Mouse (Mus musculus): ENCODE results near the gene Rnf39. TPM values are rescaled to one million over a fixed set of nuclear protein-coding genes. Genes with fewer than 3 reads are reported as not detected.

Gene Rnf39
- polyA plus RNA-seq, 1 experiment, result 0.36 TPM

DNA sequence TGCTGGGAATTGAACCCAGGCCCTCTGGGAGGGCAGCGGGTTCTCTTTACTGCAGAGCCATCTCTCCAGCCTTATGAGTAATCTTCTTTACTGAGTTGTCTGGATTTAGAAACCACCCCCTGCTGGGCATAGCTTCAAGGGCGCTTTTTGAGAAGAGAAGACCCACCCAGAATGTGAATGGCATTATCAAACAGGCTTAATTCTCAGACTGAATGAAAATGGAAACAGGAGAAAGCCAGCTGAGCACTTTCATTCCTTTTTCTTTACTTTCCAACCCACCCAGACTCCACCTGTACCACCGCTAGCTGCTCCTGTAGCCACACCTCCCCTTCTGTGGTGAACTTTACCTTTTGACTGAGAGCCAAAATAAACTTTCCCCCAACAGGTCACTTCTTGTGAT is 52.7 kb downstream of the Rnf39 start:
- DNase-seq, result peak; percentile 26
- Histone ChIP-seq H3K4me3 (ENCODE audit: insufficient read depth, low read depth, low read length) (no peak overlapping the region), H3K27ac (ENCODE audit: insufficient read depth, low read depth, low read length) (no peak overlapping the region), H3K27me3 (replicated peaks; ENCODE audit: control insufficient read depth, insufficient read depth, low read length) (no peaks in the 10 kb centered on the region), H3K36me3 (ENCODE audit: control insufficient read depth, insufficient read depth, low read length) (no peaks in the 10 kb centered on the region), H3K4me1 (ENCODE audit: control insufficient read depth, insufficient read depth, low read length) (no peaks in the 10 kb centered on the region; the same call in 1 of the 2 replicates)
- TF ChIP-seq CTCF (conservative IDR thresholded peaks at IDR 0.05; ENCODE audit: insufficient read depth, insufficient read length, low read depth, low read length), result no peak
- no peak for TF ChIP-seq POLR2A (IDR thresholded peaks at IDR 0.05; ENCODE audit: low read depth, low read length)
- 70% methylated on average over 3 of the region's 3 CpGs for WGBS

DNA sequence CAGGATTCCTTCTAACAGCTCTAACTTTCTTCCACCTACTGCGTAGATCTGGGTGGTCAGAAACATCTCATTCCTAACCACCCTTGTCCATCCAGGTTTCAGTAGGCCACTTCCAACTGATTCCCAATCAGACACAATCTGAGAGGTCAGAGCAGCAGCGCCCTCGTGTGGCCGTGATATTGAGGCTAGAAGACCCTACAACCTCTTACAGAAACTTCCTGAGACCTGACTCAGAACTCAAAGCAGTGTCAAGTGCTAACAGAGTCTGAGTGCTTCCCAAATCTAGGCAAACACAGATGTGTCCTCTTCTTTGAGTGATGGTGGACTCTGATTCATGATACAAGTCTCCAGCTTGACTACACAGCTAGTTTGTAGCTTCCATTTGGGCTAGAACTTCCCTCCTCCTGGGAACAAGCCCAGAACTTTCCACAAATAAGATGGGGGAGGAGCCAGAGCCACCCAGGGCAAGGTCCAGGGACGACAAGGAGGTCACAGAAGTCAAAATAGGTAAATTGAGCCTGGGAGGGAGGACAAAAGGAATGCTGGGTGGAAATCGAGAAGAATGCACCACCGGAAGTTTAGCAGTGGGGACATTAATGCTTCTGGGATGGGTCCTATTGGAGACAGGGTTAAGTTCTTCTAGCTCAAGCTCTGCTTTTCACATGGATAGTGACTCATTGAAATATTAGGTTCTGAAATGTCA is 54.5 kb downstream of the Rnf39 start:
- DNase-seq, result peak; percentile 77
- H3K36me3 ChIP-seq (ENCODE audit: control insufficient read depth, insufficient read depth, low read length), result no peaks in the 10 kb centered on the region
- TF ChIP-seq CTCF (conservative IDR thresholded peaks at IDR 0.05; ENCODE audit: insufficient read depth, insufficient read length, low read depth, low read length) (peak; percentile 81), POLR2A (IDR thresholded peaks at IDR 0.05; ENCODE audit: low read depth, low read length) (no peak)
- H3K27ac ChIP-seq (ENCODE audit: insufficient read depth, low read depth, low read length), result no peak overlapping the region
- H3K27me3 ChIP-seq (replicated peaks; ENCODE audit: control insufficient read depth, insufficient read depth, low read length), result no peaks in the 10 kb centered on the region
- H3K4me3 ChIP-seq (ENCODE audit: insufficient read depth, low read depth, low read length), result no peak overlapping the region
- WGBS, result 16% methylated on average over 7 of the region's 7 CpGs
- no peaks in the 10 kb centered on the region; the same call in 1 of the 2 replicates for H3K4me1 ChIP-seq (ENCODE audit: control insufficient read depth, insufficient read depth, low read length)

Other genes starting within 250 kb of the Rnf39 start
- not detected in 2 replicates for gene H2-M10.5, start 170.0 kb upstream of the Rnf39 start, polyA plus RNA-seq (2012; rRNA removed)
- not detected in 2 replicates for gene H2-M10.6, start 130.7 kb upstream of the Rnf39 start, polyA plus RNA-seq (2012; rRNA removed)
- gene Trim26, start 105.8 kb upstream of the Rnf39 start, polyA plus RNA-seq (2012; rRNA removed), result 27.2 and 30.4 TPM in 2 replicates
- 0.22 and 0.38 TPM in 2 replicates for gene Trim15, start 75.7 kb upstream of the Rnf39 start, polyA plus RNA-seq (2012; rRNA removed)
- 0.11 TPM in 1 of 2 replicates, not detected in the other for gene Trim10, start 73.3 kb upstream of the Rnf39 start, polyA plus RNA-seq (2012; rRNA removed)
- gene Trim40, start 52.8 kb upstream of the Rnf39 start, polyA plus RNA-seq (2012; rRNA removed), result 0.13 TPM in 1 of 2 replicates, not detected in the other
- not detected in 2 replicates for gene Trim31, start 44.8 kb upstream of the Rnf39 start, polyA plus RNA-seq (2012; rRNA removed)
- 54.9 and 73.8 TPM in 2 replicates for gene Ppp1r11, start 8.8 kb downstream of the Rnf39 start, polyA plus RNA-seq (2012; rRNA removed)
- gene Znrd1, start 15.6 kb downstream of the Rnf39 start, polyA plus RNA-seq (2012; rRNA removed), result 26.5 and 33.7 TPM in 2 replicates
- 3.1 and 4.2 TPM in 2 replicates for gene Znrd1as, start 15.7 kb downstream of the Rnf39 start, polyA plus RNA-seq (2012; rRNA removed)
- gene 2410137M14Rik, start 38.3 kb downstream of the Rnf39 start, polyA plus RNA-seq (2012; rRNA removed), result 0.25 TPM in 1 of 2 replicates, not detected in the other
- gene H2-M5, start 46.6 kb downstream of the Rnf39 start, polyA plus RNA-seq (2012; rRNA removed), result 0.03 and 0.08 TPM in 2 replicates
- gene Zfp57, start 58.2 kb downstream of the Rnf39 start, polyA plus RNA-seq (2012; rRNA removed), result 2.0 and 3.0 TPM in 2 replicates
- not detected in 2 replicates for gene Mog, start 80.5 kb downstream of the Rnf39 start, polyA plus RNA-seq (2012; rRNA removed)
- 21.0 TPM in 2 replicates for gene Gabbr1, start 103.0 kb downstream of the Rnf39 start, polyA plus RNA-seq (2012; rRNA removed)
- not detected in 2 replicates for gene Olfr90, start 145.6 kb downstream of the Rnf39 start, polyA plus RNA-seq (2012; rRNA removed)
- not detected in 2 replicates for gene Olfr91, start 155.4 kb downstream of the Rnf39 start, polyA plus RNA-seq (2012; rRNA removed)
- not detected in 2 replicates for gene Olfr92, start 177.2 kb downstream of the Rnf39 start, polyA plus RNA-seq (2012; rRNA removed)
- gene Olfr93, start 218.6 kb downstream of the Rnf39 start, polyA plus RNA-seq (2012; rRNA removed), result not detected in 2 replicates

All from kidney, adult 2 months (tissue).